Mouse (Mus musculus) heart, postnatal 36 days (tissue): ENCODE results near the gene Cpne4. TPM values are rescaled to one million over a fixed set of nuclear protein-coding genes. Genes with fewer than 3 reads are reported as not detected.

Experiments
- DNase-seq, 2 experiments: peaks; one replicate each; pipeline ENCODE4 v3.0.0; 2021 to 2022
- intact Hi-C: fragments of 180-260 bp; cut with DNase I; formaldehyde crosslinking; loops from one replicate; pipeline ENCODE4 v1.15.1; 2025
- total RNA-seq, 2 experiments: library from RNA; stranded (reverse); gene quantifications; 2 replicates each; pipeline ENCODE4 v1.2.3; 2021

Cpne4 gene
- total RNA-seq, 2 experiments from 2014 or later: 0.11 to 0.14 TPM

DNA sequence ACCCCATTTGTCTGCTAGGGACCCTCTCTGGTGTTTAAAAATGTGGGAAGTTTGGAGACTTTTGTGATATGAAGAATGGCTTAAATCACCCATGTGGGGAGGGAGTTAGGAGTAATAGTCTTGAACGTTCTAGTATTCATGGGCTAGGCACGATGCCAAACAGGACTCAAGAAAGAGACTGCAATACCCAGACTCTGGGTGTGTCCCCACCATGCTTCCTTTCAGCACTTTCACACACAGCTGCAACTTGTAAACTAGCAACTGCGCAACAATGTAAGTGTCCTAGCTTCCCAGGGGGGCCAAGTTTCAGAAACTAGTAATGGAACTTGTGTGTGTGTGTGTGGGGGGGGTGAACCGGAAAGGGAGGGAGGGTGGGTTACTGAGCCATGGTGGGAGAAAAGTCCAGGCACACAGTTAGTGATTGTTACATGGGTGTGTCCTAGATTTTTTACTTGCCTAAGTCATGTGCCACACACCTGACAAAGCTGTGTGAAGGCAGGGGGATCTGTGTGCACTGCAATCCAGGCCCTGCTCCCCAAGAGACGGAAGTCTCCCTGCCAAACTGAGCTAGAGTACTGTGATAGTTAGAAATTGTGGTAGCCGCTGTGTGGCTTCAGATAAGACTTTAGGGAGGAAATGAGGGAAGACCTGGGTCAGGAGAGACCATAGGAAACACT, 307.3 kb downstream of the Cpne4 start:
- DNase-seq: peak; percentile 13 to 20
- intact Hi-C loops: no loop called here

DNA sequence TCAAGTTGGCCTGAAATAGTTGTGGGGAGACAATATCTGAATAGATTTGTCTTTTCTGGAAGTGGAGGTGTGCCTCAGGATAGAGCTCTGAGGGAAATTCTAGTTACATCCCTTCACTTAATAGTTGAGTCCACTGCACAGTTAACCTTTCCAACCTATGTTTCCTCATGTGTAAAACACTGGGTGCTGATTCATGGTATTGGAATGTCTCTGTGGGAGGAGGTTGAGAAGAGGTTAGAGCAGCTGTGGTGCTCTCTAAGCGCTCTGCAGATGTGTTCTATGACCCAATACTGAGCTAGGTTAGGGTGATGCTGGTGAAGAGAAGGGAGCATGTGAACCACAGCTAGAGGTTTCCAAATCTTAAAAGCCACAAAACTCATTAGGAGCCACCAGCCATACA, 318.7 kb downstream of the Cpne4 start:
- no peak for DNase-seq
- intact Hi-C loops: no loop called here

DNA sequence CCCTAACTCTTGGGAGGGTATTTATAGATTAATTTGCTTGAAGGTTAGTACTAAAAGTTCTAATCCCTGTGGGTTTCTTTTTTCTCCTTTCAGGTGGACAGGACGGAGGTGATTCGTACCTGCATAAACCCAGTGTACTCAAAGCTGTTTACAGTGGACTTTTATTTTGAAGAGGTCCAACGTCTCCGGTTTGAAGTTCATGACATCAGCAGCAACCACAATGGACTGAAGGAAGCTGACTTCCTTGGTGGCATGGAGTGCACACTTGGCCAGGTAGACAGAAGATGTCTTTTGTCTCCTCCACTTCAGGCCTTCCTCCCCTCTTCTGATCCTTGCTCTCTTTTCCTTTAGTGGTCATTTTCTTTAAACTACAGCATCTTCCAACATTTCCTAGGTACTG, 325.5 kb downstream of the Cpne4 start:
- DNase-seq: no peak
- intact Hi-C loops: no loop called here

DNA sequence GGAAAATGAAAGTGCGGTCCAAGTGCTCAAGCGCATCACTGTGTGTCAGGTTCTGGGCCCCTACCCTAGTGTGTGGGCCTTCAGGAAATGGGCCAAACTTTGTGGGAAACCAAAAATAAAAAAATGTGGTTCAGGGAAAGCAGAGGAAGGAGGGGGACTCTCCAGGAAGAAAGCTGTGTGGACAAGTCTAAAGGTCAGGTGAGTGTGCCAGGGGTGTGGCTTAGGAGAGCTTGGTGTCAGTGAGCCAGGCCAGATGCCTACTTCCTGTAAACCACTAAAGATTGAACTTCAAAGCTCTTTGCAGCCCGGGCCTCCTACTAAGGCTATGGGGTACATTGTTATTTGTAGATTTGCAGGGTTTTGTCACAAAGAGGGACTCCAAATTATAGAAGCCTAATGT, 327.1 kb downstream of the Cpne4 start:
- intact Hi-C loops: no loop called here

DNA sequence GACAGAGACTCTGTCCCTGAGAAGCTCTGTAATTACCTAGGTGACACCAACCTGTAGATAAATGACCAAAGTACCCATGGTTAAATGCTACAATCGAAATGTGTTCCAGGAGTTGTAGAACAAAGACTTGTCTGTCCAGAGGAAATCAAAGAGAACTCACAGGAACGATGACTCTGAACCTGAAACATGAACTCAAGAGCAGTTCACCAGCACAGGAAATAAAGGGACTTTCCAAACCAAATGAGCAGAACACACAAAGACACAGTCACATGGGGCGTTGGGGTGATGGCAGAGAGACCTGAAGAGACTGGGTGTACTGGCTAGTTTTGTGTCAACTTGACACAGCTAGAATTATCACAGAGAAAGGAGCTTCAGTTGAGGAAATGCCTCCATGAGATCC, 329.9 kb downstream of the Cpne4 start:
- no peak for DNase-seq
- intact Hi-C loops: no loop called here

More for the DNA sequence above, 327.1 kb downstream of the Cpne4 start:
- DNase-seq: no peak

DNA sequence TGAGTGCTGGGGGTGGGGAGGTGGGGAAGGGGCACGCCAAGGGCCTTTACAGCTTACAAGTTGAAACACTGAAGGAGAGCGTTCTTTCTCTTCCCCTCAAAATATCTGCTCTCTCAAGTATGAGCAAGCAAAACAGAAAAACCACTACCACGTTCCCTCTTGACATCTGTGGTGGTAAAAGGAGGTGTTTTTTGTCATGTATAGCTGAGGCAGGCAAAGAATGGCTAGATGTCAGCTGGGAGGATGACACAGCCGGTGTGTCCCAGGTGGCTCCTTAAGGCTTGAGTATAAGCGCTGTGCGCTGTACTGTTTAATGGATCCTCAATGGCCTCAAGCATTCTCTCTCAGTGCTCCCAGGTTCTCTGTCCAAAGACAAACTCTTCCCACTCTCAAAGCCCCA, 331.5 kb downstream of the Cpne4 start:
- intact Hi-C loops: no loop called here
- DNase-seq: no peak

DNA sequence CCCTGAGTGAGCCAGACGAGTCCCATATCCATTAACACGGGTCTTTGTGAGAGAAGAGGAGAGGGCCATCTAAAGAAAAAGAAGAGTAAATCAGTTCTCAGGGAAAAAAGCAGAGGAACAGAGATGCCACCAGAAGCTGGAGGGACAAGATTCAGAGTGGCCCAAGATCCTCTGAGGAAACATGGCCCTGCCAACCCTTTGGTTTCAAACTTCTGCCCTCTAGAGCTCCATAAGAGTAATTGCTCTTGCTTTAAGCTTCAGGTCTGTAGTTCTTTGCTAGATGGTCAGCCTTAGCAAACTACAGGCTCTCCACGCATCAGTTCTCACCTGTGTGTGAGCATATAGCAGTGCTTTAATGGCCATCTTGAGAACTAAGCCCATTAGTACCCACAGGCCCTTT, 343.4 kb downstream of the Cpne4 start:
- intact Hi-C loops: no loop called here

DNA sequence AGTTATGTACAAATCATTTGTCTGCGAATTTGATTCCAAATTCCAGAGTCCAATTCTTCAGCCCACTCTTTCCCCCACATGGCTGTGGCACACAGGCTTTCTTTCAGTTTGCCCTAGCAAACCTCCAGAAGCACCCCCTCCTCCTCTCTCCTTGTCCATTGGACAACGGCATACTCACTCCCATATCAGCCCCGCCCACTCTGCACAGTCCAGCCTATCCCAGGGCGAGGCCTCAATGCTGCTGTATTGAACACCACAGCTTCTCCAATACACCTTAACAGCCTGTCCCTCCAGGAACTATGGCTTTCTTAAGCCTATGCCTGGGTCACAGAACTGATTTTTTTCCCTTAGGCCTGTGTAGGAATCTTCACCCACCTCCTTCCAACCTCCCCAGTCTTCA, 348.3 kb downstream of the Cpne4 start:
- DNase-seq: no peak
- intact Hi-C loops: no loop called here

More for the DNA sequence above, 343.4 kb downstream of the Cpne4 start:
- DNase-seq: no peak

DNA sequence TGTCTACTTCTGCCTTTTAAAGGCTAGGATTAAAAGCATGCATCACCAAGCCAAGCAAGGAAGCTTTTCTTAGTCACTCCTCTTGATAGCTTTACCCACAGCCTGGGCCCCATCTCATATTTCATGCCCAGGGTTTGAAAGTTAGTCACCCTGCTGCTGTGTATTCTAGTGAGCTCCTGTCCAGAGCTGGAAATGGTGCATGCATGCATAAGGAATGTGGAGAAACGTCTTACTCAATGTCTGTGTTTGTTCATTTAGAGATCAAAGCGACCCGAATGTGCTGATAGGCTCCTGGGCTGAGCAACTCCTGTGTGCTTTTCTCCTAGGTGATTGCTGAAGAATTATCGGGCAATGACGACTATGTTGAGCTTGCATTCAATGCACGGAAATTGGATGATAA, 354.0 kb downstream of the Cpne4 start:
- intact Hi-C loops: no loop called here

DNA sequence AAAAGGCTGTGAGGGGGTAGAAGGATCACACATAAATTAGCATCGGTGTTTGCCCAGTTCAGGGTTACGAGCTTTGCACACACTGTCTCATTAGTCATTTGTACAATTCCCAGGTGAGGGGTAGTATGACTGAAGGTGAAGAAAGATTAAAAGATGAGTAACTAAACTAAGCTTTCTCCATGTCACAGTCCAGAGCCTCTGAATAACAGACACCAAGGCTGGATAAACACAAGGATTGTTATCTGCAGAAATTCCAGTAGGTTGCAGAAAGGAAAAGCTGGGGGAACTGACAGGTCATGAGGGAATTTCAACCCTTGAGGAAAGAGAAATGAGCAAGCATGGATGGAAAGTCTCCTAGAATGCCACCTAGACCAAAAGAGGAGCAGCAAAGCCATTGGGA, 354.7 kb downstream of the Cpne4 start:
- no peak for DNase-seq
- intact Hi-C loops: no loop called here

More for the DNA sequence above, 354.0 kb downstream of the Cpne4 start:
- DNase-seq: no peak

DNA sequence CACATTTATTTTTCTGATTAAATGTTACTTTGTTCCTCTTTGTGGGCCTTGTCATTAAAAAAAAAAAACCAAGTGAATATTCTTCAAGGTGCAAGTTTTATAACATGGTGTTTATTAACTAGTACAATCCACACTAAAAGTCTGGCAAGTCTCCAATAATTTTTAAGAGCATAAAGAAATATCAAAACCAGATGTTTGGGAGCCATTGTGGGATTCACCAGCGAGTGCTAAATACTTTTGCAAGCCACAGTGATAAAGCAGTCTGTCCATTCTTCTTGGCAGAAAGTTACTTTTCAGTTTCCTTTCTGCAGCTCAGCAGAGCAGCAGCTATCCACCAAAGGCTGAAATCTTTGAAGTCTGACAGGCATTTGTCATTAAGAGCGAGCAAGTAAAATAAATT, 365.6 kb downstream of the Cpne4 start:
- intact Hi-C loops: no loop called here
- no peak for DNase-seq

DNA sequence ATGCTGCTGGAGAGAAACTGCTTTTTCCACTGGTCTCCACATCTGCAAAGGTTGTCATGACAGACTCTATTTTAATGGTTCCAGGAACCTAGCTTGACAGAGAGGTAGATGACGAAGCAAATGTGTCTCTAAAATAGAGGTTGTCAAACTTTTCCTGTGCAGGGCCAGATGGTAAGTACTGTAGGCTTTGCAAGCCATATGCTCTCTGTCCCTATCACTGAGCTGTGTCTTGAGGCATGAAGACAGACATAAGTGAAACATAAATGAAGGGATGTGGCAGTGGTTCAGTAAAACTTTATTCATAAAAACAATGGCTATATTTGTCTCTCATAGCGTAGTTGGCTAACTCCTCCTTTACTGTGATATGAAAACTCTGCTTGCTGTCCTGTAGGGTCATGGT, 366.2 kb downstream of the Cpne4 start:
- intact Hi-C loops: no loop called here
- DNase-seq: no peak

DNA sequence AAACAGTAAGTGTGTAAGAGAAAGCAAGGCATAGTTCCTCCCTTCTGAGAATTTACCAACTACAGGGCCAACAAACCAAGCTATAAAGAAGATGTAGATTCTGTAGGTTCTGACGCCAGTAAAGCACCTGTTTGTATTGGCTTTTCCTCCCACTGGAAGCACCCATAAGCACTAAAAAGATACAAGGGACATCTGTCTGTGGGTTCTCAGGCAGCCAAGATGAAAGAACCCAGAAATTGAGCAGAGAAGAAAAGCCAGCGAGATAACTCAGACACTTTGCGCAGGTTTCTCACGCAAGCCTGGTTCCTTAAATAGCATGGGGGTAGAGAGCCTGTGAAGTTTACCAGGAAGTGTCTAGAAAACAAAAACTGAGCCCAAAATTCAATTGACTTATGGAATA, 374.1 kb downstream of the Cpne4 start:
- no peak for DNase-seq
- intact Hi-C loops: no loop called here

DNA sequence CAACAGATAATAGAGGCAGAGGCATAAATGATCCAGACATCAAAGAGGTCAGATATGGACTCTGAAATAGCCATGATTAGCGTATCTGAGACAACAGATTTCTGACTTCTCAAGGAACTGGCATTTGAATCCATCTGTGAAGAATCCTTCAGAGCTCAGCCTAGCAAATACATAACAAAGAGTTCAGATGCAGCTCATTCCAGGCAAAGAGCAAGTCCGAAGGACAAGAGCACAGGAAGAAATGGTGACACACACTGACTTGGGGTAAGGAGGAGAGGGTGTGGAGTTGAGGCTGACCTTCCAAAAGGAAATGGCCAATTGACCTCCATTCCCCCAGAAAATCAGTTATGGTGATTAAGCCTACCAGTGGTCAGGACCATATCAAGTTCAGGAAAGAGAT, 375.0 kb downstream of the Cpne4 start:
- intact Hi-C loops: no loop called here
- no peak for DNase-seq

DNA sequence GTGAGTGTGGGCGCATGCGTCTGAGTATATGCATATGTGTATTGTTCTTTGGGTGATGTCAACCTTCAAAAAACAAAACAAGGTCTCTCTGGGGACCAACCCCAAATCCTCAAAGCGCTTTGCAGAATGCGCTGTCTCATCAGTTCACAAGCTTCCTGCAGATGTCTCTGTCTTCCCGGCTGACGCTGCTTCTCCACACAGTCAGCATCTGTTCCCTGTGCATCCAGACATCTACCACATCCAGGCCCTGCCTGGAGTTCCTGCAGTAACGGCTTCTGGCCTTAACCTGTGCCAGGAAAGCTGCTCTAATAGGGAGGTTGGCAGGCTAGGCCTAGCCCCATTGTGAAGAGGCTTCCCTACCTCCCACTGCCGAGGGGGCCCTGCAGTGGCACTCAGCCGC, 381.7 kb downstream of the Cpne4 start:
- no peak for DNase-seq
- intact Hi-C loops: no loop called here

DNA sequence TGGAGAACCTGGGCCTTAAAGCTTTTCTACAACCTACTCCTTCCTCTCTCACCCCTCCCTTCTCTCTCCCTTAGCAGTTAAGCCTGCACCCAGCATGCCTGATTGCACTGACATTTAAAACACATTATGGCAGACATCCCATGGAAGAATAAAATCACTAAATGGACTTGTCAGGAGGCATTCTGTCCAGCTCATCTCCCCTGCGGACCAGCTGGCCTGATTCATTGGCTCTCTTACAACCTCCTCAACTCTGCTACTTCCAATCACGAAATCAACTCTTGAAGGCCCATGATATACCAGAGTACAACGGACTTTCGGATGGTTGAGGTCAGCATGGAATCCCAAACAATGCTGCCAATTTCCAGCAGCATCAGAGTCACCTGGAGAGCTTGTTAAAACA, 393.3 kb downstream of the Cpne4 start:
- intact Hi-C loops: no loop called here
- DNase-seq: no peak

DNA sequence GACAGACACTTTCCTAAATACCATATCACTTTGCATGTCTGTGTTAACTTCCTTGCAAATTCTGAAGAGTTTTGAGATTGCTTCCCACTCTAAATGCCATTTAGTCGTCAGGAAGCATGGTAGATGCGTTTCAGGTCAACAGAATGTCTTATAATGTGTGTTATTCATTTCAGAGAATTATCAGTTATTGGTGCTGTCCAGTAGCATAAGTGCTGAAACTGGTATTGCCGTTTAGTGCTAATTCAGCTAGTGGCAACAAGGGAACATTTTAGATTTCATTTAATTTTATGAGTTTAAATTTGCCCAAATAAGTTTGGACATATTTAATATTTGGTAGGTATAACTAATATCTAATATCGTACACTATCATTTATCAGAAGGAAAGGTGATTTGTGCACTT, 403.5 kb downstream of the Cpne4 start:
- no peak for DNase-seq
- intact Hi-C loops: no loop called here

DNA sequence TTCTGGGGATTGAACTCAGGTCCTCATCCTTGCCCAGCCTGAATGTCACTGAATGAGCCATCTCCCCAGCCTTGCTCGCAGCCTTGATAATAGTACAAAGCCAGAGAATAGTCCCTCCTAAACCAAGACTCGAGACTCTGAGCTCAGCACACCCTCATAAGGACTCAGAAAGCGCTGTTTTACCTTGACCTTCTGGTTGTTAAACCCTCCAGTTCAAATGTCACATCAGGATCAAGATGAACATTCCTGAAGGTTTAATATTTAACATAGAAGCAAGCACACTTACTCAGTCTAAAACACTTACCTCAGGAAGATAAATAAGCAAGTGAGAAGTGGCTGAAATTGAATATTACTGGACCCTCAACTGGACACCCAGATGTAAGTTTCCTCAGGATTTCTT, 405.1 kb downstream of the Cpne4 start:
- DNase-seq: no peak
- intact Hi-C loops: no loop called here

DNA sequence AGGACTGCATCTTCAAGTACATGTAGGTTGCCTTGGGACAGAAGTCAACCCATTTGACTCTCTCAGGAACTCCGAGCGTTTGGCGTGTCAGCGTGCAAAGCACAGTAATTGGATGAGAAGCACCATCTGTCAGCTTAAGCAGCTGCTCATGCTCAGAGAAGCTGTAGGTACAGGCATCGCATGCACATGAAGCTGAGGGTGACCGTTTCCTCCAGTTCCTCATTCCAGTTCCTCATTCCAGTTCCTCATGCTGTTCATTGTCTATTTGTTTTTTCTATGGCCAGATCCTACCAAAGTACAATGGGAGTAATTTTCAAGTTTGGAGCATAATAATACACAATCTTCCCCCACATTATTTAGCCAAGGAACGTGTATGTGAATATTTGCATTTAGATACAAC, 425.7 kb downstream of the Cpne4 start:
- no peak for DNase-seq
- intact Hi-C loops: no loop called here

DNA sequence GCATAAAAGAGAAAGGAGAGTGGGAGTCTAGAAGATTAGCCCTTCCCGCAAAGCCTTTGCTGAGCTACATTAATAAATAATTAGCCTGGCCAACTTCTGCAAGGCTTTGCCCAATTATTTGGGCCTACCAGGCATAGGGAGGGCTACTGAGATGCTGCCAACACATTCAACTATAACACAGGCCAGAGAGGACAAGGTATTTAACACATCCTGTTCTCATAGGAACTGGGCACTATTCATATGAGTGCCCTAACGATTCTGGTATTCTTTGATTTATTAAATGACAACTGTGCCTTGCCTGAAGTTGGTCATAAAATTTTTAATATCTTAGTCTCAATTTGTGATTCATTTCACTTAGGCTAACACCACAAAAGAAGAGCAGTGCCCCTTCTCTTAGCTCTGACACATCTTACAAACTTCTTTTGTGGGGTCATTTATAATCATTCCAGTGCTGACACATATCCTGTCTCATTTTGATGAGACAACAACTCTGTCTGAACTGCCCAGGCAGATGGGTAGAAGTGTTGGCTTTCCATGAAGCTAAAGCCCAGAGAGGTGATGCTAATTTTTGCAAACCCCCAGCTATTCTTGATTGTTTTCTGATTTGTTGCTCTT, 435.0 kb downstream of the Cpne4 start:
- intact Hi-C loops: no loop called here
- no peak for DNase-seq

DNA sequence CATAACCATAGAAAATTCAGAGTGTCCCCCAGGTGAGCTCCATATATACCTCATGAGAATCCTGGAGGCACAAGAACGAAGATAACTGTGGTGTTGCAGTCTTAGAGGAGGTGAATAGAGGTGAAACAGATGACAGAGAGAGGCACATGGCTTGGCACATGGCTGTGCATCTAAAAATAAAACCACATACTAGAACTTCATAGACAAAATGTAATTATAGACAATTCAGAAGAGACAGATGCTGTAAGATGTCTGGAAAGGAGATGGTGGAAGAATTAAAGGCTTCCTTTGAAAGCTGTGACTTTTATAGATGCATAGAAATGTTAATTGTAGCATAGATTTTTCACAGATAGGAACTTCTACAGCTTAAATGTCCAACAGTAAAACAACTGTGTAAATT, 451.1 kb downstream of the Cpne4 start:
- intact Hi-C loops: no loop called here
- DNase-seq: peak in 1 of 2 experiments; percentile 7

DNA sequence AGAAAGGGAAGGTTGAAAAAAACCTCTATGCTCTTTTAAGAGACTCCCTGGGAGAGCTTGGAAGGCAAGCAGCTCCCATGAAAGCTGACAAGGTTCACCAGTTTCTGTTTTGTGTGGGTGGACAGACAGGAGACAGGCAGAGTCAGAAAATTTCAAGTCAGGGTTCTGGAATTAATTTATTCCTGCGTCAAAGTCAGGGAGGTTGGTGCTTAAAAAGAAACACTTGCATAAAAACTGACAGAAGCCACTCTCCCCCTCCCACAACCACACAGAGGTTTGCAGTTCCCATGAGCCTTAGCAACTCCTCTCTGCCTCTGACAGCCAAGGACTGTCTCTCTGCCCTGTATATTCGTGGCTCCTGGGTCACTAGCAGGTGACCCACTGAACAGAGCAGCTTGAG, 463.6 kb downstream of the Cpne4 start:
- intact Hi-C loops: no loop called here
- DNase-seq: no peak

DNA sequence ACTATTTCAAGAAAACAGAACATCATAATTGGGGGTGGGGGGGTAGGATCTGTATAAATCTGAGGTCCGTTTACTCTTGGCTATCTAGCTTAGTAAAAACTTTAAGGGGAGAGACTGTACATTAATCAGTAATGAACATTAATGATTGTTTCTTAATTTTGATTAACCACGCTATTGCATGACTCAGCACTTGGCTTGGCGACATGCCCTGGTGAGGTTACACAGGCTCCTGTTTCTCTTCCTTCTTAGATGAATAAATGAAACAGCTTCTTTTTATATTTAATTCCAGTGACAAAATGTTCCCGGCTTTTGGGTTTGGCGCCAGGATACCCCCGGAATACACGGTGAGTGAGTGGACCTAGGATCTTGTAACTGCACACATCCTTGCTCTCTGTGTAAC, 471.1 kb downstream of the Cpne4 start:
- intact Hi-C loops: no loop called here
- DNase-seq: no peak
